29 mouse cellular contexts compared by ENCODE assay signal in the genomic region with DNA sequence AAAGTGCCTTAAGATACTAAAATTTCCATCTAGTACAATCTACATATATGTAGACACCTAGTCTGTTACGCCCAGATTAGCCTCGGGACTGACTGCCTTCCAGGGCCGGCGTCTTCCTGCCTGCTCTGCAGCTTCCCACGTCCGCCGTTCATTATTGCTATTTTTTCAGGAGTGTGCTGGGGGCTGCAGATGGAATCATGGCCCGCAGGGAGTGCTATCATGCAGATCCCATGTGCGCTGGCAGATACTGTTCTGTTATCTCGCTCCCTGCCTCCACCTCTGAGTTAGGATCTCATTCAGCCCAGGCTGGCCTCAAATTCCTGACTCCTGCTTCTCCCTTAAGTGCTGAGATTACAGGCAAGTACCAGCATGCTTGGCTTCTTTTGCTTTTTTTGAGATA.
A peak's percentile ranks its signal among the peaks of the same experiment; 100 is the strongest.
DNase-seq lines count a peak whose midpoint lies in the region; ATAC-seq and TF ChIP-seq lines count a peak whose summit lies in the region.
"Had no signal": no experiment of that assay in that cellular context is flagged by ENCODE, and none has a peak within 500 bp of the region (broad histone marks: within the 10 kb centered on the region; RNA-seq: fewer than 3 reads in every experiment).

No protein-coding gene starts in this region.

- TF ChIP-seq EP300 in stomach, postnatal 0 days (optimal IDR thresholded peaks at IDR 0.05), result no peak

- peaks cover 12% of the 10 kb centered on the region; the same call in 1 of the 2 replicates for H3K36me3 ChIP-seq in hindbrain, postnatal 0 days (ENCODE audit: insufficient read depth, low read length)
- peaks cover 35% of the 10 kb centered on the region for H3K36me3 ChIP-seq in hindbrain, embryonic 12.5 days
- peaks cover 42% of the 10 kb centered on the region for H3K36me3 ChIP-seq in lung, embryonic 14.5 days (ENCODE audit: insufficient read depth)
- H3K36me3 ChIP-seq in stomach, postnatal 0 days (ENCODE audit: control insufficient read depth, insufficient read depth, low read length), result peaks cover 8% of the 10 kb centered on the region; the same call in 1 of the 2 replicates

- peak overlapping the region; percentile 28; the same call in 1 of the 2 replicates for H3K27ac ChIP-seq in hindbrain, postnatal 0 days
- no peak overlapping the region for H3K27ac ChIP-seq in hindbrain, embryonic 12.5 days
- peak overlapping the region; percentile 33; the same call in 1 of the 2 replicates for H3K27ac ChIP-seq in lung, embryonic 14.5 days (ENCODE audit: low read depth)
- H3K27ac ChIP-seq in stomach, postnatal 0 days (replicated peaks), result peak overlapping the region; percentile 53; the same call in 1 of the 2 replicates
- H3K27ac ChIP-seq: heart, adult 2 months; heart, embryonic 13.5 days; hindbrain, embryonic 15.5 days; kidney, postnatal 0 days; liver, embryonic 12.5 days; midbrain, embryonic 12.5 days had no signal

- no peak overlapping the region for H3K4me2 ChIP-seq in hindbrain, postnatal 0 days (ENCODE audit: low read depth, low read length)
- H3K4me2 ChIP-seq in hindbrain, embryonic 12.5 days (replicated peaks), result no peak overlapping the region
- H3K4me2 ChIP-seq in lung, embryonic 14.5 days, result no peak overlapping the region
- H3K4me2 ChIP-seq in stomach, postnatal 0 days (replicated peaks; ENCODE audit: low read depth), result no peak overlapping the region
- H3K4me2 ChIP-seq: heart, embryonic 13.5 days; hindbrain, embryonic 15.5 days; liver, embryonic 12.5 days; midbrain, embryonic 12.5 days had no signal

- no peak overlapping the region for H3K9ac ChIP-seq in hindbrain, postnatal 0 days (replicated peaks; ENCODE audit: low read length)
- H3K9ac ChIP-seq in hindbrain, embryonic 12.5 days, result no peak overlapping the region
- H3K9ac ChIP-seq in lung, embryonic 14.5 days, result no peak overlapping the region
- no peak overlapping the region for H3K9ac ChIP-seq in stomach, postnatal 0 days (ENCODE audit: low read length)
- H3K9ac ChIP-seq: heart, embryonic 13.5 days; hindbrain, embryonic 15.5 days; liver, embryonic 12.5 days; liver, postnatal 0 days; midbrain, embryonic 12.5 days had no signal

- no peaks in the 10 kb centered on the region for H3K27me3 ChIP-seq in hindbrain, postnatal 0 days (ENCODE audit: insufficient read depth, low read length)
- no peaks in the 10 kb centered on the region for H3K27me3 ChIP-seq in hindbrain, embryonic 12.5 days
- H3K27me3 ChIP-seq in lung, embryonic 14.5 days (ENCODE audit: insufficient read depth, low read length), result no peaks in the 10 kb centered on the region
- no peaks in the 10 kb centered on the region for H3K27me3 ChIP-seq in stomach, postnatal 0 days (ENCODE audit: control insufficient read depth, insufficient read depth, low read length)
- H3K27me3 ChIP-seq: CH12.LX; hindbrain, embryonic 15.5 days; liver, embryonic 12.5 days; megakaryocyte, embryonic 14.5 days; midbrain, embryonic 12.5 days had no signal

- DNase-seq in cerebellum, adult 9-10 months, result peak; percentile 13
- DNase-seq in cerebellum, postnatal 36 days, result no peak
- DNase-seq in hindbrain, postnatal 0 days (ENCODE audit: low spot score), result peak; percentile 30
- DNase-seq in lung, embryonic 14.5 days, result no peak
- DNase-seq in lung, postnatal 36 days, result no peak
- no peak for DNase-seq in stomach, postnatal 0 days (ENCODE audit: low spot score)
- DNase-seq in retina, postnatal 1 day, result no peak
- DNase-seq: adrenal gland, adult 8-10 months; cerebellum, adult 11 months; cerebellum, adult 9-11 months; heart, adult 2 months; heart, postnatal 10 days; kidney, adult 8-10 months; kidney, postnatal 4 days; left cerebral cortex, postnatal 4 days; liver, postnatal 0 days; spleen, adult 18-20 months; thymus, adult 18-20 months; thymus, postnatal 25 days had no signal

- H3K4me1 ChIP-seq in hindbrain, postnatal 0 days (ENCODE audit: insufficient read depth, low read length), result no peaks in the 10 kb centered on the region; the same call in 1 of the 2 replicates
- peaks cover 5% of the 10 kb centered on the region; the same call in 1 of the 2 replicates for H3K4me1 ChIP-seq in hindbrain, embryonic 12.5 days
- H3K4me1 ChIP-seq in lung, embryonic 14.5 days (ENCODE audit: insufficient read depth), result no peaks in the 10 kb centered on the region
- no peaks in the 10 kb centered on the region for H3K4me1 ChIP-seq in stomach, postnatal 0 days (replicated peaks; ENCODE audit: control insufficient read depth, insufficient read depth)

- ATAC-seq in hindbrain, postnatal 0 days, result no peak
- no peak for ATAC-seq in hindbrain, embryonic 12.5 days (ENCODE audit: low FRiP score)
- ATAC-seq in lung, embryonic 14.5 days (ENCODE audit: insufficient read depth), result no peak
- ATAC-seq in stomach, postnatal 0 days (ENCODE audit: low FRiP score, low TSS enrichment), result no peak
- ATAC-seq: liver, embryonic 12.5 days; liver, postnatal 0 days had no signal

- no peaks in the 10 kb centered on the region for H3K9me3 ChIP-seq in hindbrain, postnatal 0 days (ENCODE audit: low read length)
- H3K9me3 ChIP-seq in hindbrain, embryonic 12.5 days (replicated peaks), result no peaks in the 10 kb centered on the region
- no peaks in the 10 kb centered on the region for H3K9me3 ChIP-seq in lung, embryonic 14.5 days (ENCODE audit: low read depth, low read length)
- H3K9me3 ChIP-seq in stomach, postnatal 0 days (ENCODE audit: control insufficient read depth, low read length), result no peaks in the 10 kb centered on the region
- H3K9me3 ChIP-seq: heart, embryonic 13.5 days; hindbrain, embryonic 15.5 days; liver, embryonic 12.5 days; megakaryocyte, embryonic 14.5 days; midbrain, embryonic 12.5 days had no signal

- WGBS in hindbrain, postnatal 0 days, result 67% methylated on average over 10 of the region's 10 CpGs
- 85% methylated on average over 10 of the region's 10 CpGs for WGBS in hindbrain, embryonic 12.5 days
- 72% methylated on average over 10 of the region's 10 CpGs for WGBS in lung, embryonic 14.5 days
- WGBS in stomach, postnatal 0 days, result 80% methylated on average over 10 of the region's 10 CpGs

- peak; percentile 11; the same call in 1 of the 2 replicates for TF ChIP-seq CTCF in hindbrain, postnatal 0 days (IDR thresholded peaks at IDR 0.05; ENCODE audit: low read depth)
- no peak for TF ChIP-seq CTCF in lung, embryonic 14.5 days (IDR thresholded peaks at IDR 0.05; ENCODE audit: low read depth)
- 0 out of 2 replicates have a peak, but pooled peaks have one; percentile 2 for TF ChIP-seq CTCF in stomach, postnatal 0 days (IDR thresholded peaks at IDR 0.05; ENCODE audit: low read depth)

- no peak overlapping the region for H3K4me3 ChIP-seq in hindbrain, postnatal 0 days (ENCODE audit: low read length)
- H3K4me3 ChIP-seq in hindbrain, embryonic 12.5 days, result no peak overlapping the region
- no peak overlapping the region for H3K4me3 ChIP-seq in lung, embryonic 14.5 days (ENCODE audit: low read depth, low read length)
- H3K4me3 ChIP-seq in stomach, postnatal 0 days (ENCODE audit: low read depth, low read length), result no peak overlapping the region
- H3K4me3 ChIP-seq: erythroblast, embryonic 14.5 days; heart, adult 2 months; heart, embryonic 13.5 days; hindbrain, embryonic 15.5 days; liver, embryonic 12.5 days; megakaryocyte, embryonic 14.5 days; midbrain, embryonic 12.5 days; myocyte had no signal

Comparison
In these comparisons a context has a peak if more than half of its experiments do, and no peak if none do; other contexts are left out.
1. DNase-seq: peak in cerebellum, adult 9-10 months (single experiment) and hindbrain, postnatal 0 days (single experiment); none in cerebellum, postnatal 36 days (0 of 2), lung, embryonic 14.5 days (single experiment), lung, postnatal 36 days (single experiment), stomach, postnatal 0 days (single experiment) and retina, postnatal 1 day (single experiment).